Mouse (Mus musculus): ENCODE results near the gene Rrh. TPM values are rescaled to one million over a fixed set of nuclear protein-coding genes. Genes with fewer than 3 reads are reported as not detected.

Rrh gene
- total and polyA plus RNA-seq, 3 experiments: 0.08 to 0.30 TPM; not detected in 1

GRCm38 (mm10) chr3:129831035-129831568, 8.7 kb upstream of the Rrh start, which contains the start of gene Gar1 (continued):
- TF ChIP-seq CHD1 (IDR thresholded peaks at IDR 0.05; ENCODE audit: low read depth, low read length) (no peak), EP300 (IDR thresholded peaks at IDR 0.05; ENCODE audit: low read length) (no peak), ZNF384 (IDR thresholded peaks at IDR 0.05; ENCODE audit: low read depth, low read length) (no peak), MAX (IDR thresholded peaks at IDR 0.05; ENCODE audit: low read length) (peak; percentile 96; the same call in 1 of the 2 replicates), USF1 (IDR thresholded peaks at IDR 0.05; ENCODE audit: low read depth, low read length) (peak; percentile 18; the same call in 1 of the 2 replicates), HCFC1 (IDR thresholded peaks at IDR 0.05; ENCODE audit: low read depth, low read length) (peak; percentile 92)

- Histone ChIP-seq H3K36me3 (replicated peaks in 1 of 2; ENCODE audit: control insufficient read depth in 1 of 2, insufficient read depth in 1 of 2, low read length in 1 of 2) (peaks cover 19 to 40% of the 10 kb centered on the region in 2 experiments), H3K4me1 (ENCODE audit: control insufficient read depth in 1 of 2, insufficient read depth in 2 of 2) (peaks cover 13 to 32% of the 10 kb centered on the region in 2 experiments), H3K4me3 (replicated peaks in 1 of 3; ENCODE audit: low read depth in 2 of 3, low read length in 2 of 3, poor library complexity in 1 of 3) (peak overlapping the region; percentile 80 to 99 (median 91)), H3K27ac (ENCODE audit: insufficient read depth, low read depth) (peak overlapping the region; percentile 78), H3K9ac (ENCODE audit: insufficient read depth, low read depth) (peak overlapping the region; percentile 80), H3K27me3 (replicated peaks) (peaks cover 3% of the 10 kb centered on the region), H3K9me3 (replicated peaks; ENCODE audit: low read length) (no peaks in the 10 kb centered on the region), H3K4me2 (ENCODE audit: insufficient read depth, low read depth, poor library complexity, severe bottlenecking) (peak overlapping the region; percentile 76; the same call in 1 of the 2 replicates), H3K79me2 (replicated peaks; ENCODE audit: control insufficient read depth, extremely low read depth, insufficient read depth, poor library complexity, severe bottlenecking) (peaks cover 41% of the 10 kb centered on the region)
- no peak for DNase-seq (ENCODE audit: extremely low read depth)
- dilution Hi-C loops (cut with MboI; ENCODE audit: extremely low pct_ligation_motif_present, extremely low pct_unique_long_range_greater_than_20kb, low sequenced_read_pairs) (no loop called here), in situ Hi-C loops (cut with MboI; ENCODE audit: low pct_ligation_motif_present, low pct_unique_long_range_greater_than_20kb, low sequenced_read_pairs) (no loop called here)
- TF ChIP-seq RCOR1 (conservative IDR thresholded peaks at IDR 0.05; ENCODE audit: low read depth, low read length) (no peak), ZKSCAN1 (IDR thresholded peaks at IDR 0.05; ENCODE audit: borderline replicate concordance, low read depth, low read length) (no peak), MEF2A (IDR thresholded peaks at IDR 0.05; ENCODE audit: borderline replicate concordance, low read depth, low read length) (no peak), SIN3A (IDR thresholded peaks at IDR 0.05; ENCODE audit: low read length) (no peak), CHD2 (IDR thresholded peaks at IDR 0.05; ENCODE audit: low read length) (no peak), ZMIZ1 (IDR thresholded peaks at IDR 0.05; ENCODE audit: low read depth, low read length) (no peak; the same call in 1 of the 2 replicates), ETS1 (conservative IDR thresholded peaks at IDR 0.05; ENCODE audit: low read depth, low read length) (no peak), SMC3 (IDR thresholded peaks at IDR 0.05; ENCODE audit: low read depth, low read length) (no peak), USF2 (conservative IDR thresholded peaks at IDR 0.05; ENCODE audit: low read depth, low read length) (no peak), MAFK (IDR thresholded peaks at IDR 0.05; ENCODE audit: insufficient replicate concordance, low read length) (no peak)
Measured at GRCm38 (mm10) chr3:129830626-129831025, 8.2 kb upstream of the Rrh start.

GRCm38 (mm10) chr3:129827691-129828090, 5.3 kb upstream of the Rrh start:
- TF ChIP-seq SIN3A (IDR thresholded peaks at IDR 0.05; ENCODE audit: low read length) (no peak), NELFE (IDR thresholded peaks at IDR 0.05; ENCODE audit: low read depth, low read length) (no peak), CHD2 (IDR thresholded peaks at IDR 0.05; ENCODE audit: low read length) (no peak), SMC3 (IDR thresholded peaks at IDR 0.05; ENCODE audit: low read depth, low read length) (no peak), ZMIZ1 (IDR thresholded peaks at IDR 0.05; ENCODE audit: low read depth, low read length) (no peak), E2F4 (IDR thresholded peaks at IDR 0.05; ENCODE audit: insufficient replicate concordance, low read depth, low read length) (no peak)
- dilution Hi-C loops (cut with MboI; ENCODE audit: extremely low pct_ligation_motif_present, extremely low pct_unique_long_range_greater_than_20kb, low sequenced_read_pairs): no loop called here
- Histone ChIP-seq H3K79me2 (replicated peaks; ENCODE audit: control insufficient read depth, extremely low read depth, insufficient read depth, poor library complexity, severe bottlenecking) (peaks cover 41% of the 10 kb centered on the region), H3K36me3 (replicated peaks in 1 of 2; ENCODE audit: control insufficient read depth in 1 of 2, insufficient read depth in 1 of 2, low read length in 1 of 2) (peaks cover 36 to 68% of the 10 kb centered on the region in 2 experiments), H3K4me1 (ENCODE audit: control insufficient read depth in 1 of 2, insufficient read depth in 2 of 2) (peaks cover 9 to 29% of the 10 kb centered on the region in 2 experiments), H3K9ac (ENCODE audit: insufficient read depth, low read depth) (no peak overlapping the region), H3K27me3 (replicated peaks) (no peaks in the 10 kb centered on the region), H3K4me3 (replicated peaks in 1 of 3; ENCODE audit: low read depth in 2 of 3, low read length in 2 of 3, poor library complexity in 1 of 3) (no peak overlapping the region), H3K4me2 (ENCODE audit: insufficient read depth, low read depth, poor library complexity, severe bottlenecking) (no peak overlapping the region), H3K9me3 (replicated peaks; ENCODE audit: low read length) (no peaks in the 10 kb centered on the region), H3K27ac (ENCODE audit: insufficient read depth, low read depth) (no peak overlapping the region)
- in situ Hi-C loops (cut with MboI; ENCODE audit: low pct_ligation_motif_present, low pct_unique_long_range_greater_than_20kb, low sequenced_read_pairs): no loop called here
- no peak for DNase-seq (ENCODE audit: extremely low read depth)
